Mouse (Mus musculus) midbrain, embryonic 13.5 days (tissue): ENCODE data around the gene Soat2. TPM values are rescaled to one million over a fixed set of nuclear protein-coding genes. Genes with fewer than 3 reads are reported as not detected.

ENCODE experiments used
- ATAC-seq: fragments of 200-750 bp; cut with Nextera tagmentation; 2 replicates; pipeline ENCODE4 v1.8.0; 2017; ENCODE audit warnings: mild to moderate bottlenecking, moderate TSS enrichment, moderate library complexity
- H3K27ac ChIP-seq: fragments of 300-500 bp; sonication (generic); 2 replicates; pipeline ENCODE4 v1.5.1; 2015; ENCODE audit warnings: inconsistent platforms, mild to moderate bottlenecking, moderate library complexity
- H3K27me3 ChIP-seq: fragments of 300-500 bp; sonication (generic); 2 replicates; pipeline ENCODE4 v1.6.1; 2015; ENCODE audit warnings: mild to moderate bottlenecking, inconsistent platforms
- H3K36me3 ChIP-seq: fragments of 300-500 bp; sonication (generic); 2 replicates; pipeline ENCODE4 v1.6.1; 2015; ENCODE audit warnings: mild to moderate bottlenecking, inconsistent platforms
- H3K4me1 ChIP-seq: fragments of 300-500 bp; sonication (generic); replicated peaks from 2 replicates; pipeline ENCODE4 v1.6.1; 2015; ENCODE audit warnings: inconsistent platforms
- H3K4me2 ChIP-seq: fragments of 300-500 bp; sonication (generic); replicated peaks from 2 replicates; pipeline ENCODE4 v1.6.1; 2015; ENCODE audit warnings: moderate library complexity, mild to moderate bottlenecking, inconsistent platforms
- H3K4me3 ChIP-seq: fragments of 300-500 bp; sonication (generic); replicated peaks from 2 replicates; pipeline ENCODE4 v1.5.1; 2015; ENCODE audit warnings: mild to moderate bottlenecking, inconsistent platforms
- H3K9ac ChIP-seq: fragments of 300-500 bp; sonication (generic); replicated peaks from 2 replicates; pipeline ENCODE4 v1.6.1; 2015; ENCODE audit warnings: mild to moderate bottlenecking, inconsistent platforms
- H3K9me3 ChIP-seq: fragments of 300-500 bp; sonication (generic); 2 replicates; pipeline ENCODE4 v1.6.1; 2016; ENCODE audit warnings: mild to moderate bottlenecking, inconsistent platforms
- WGBS: fragments of 180-500 bp; shearing (Covaris S2); methylation state at CpG from one replicate; pipeline ENCODE4 v1.1.7; 2015; 5-methylcytosine and 5-hydroxymethylcytosine counted together
- polyA plus RNA-seq: library from polyadenylated mRNA; unstranded; fragments of >200 nt; fragmentation: Nextera tagmentation; extraction: Ambion mirVana; gene quantifications from 2 replicates; pipeline ENCODE4 v1.2.1, GENCODE M21; 2015

Soat2 gene
- polyA plus RNA-seq, 1 experiment from 2014 or later, result not detected

DNA sequence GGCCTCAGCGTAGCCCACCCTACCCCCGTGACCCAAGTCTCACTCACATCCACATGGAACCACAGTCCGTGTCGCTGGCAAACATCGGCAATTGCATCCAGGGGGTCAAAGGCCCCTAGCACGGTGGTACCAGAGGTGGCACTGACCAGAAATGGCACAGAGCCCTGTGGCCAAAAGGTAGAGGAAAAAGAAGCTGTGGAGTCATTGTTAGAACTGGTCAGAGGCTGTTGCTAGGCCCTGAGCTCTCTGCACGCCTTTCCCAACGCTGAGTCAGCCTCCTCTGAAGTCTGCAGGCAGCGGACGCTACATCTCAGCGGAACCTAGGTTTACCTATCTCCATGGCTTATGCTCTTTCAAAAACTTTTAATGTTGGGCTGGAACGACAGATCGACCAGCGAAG is 29.6 kb downstream of the Soat2 start:
- Histone ChIP-seq H3K27ac (no peak overlapping the region), H3K9me3 (no peaks in the 10 kb centered on the region), H3K4me2 (no peak overlapping the region), H3K27me3 (no peaks in the 10 kb centered on the region), H3K9ac (no peak overlapping the region), H3K36me3 (peaks cover 18% of the 10 kb centered on the region), H3K4me3 (no peak overlapping the region), H3K4me1 (no peaks in the 10 kb centered on the region)
- no peak for ATAC-seq
- WGBS, result 90% methylated on average over 14 of the region's 14 CpGs

DNA sequence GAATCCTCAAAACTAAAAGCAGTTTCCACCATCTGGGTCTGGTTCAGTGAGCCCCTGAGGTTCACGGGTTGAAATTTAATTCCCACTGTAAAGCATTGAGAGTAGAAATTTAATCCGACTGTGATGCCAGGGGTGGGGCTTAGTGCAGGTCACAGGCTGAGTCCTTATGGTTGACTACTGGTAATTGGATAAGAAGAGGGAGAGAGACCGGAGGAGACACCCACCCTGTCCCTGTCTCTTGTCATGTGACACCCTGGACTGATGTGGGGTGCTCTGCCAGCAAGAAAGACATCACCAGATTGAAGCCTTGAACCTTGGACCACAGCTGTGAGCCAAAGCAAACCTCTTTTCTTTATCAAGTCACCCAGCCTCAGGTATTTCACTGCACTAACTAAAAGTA is 32.8 kb downstream of the Soat2 start:
- Histone ChIP-seq H3K9me3 (no peaks in the 10 kb centered on the region), H3K36me3 (peaks cover 27% of the 10 kb centered on the region), H3K9ac (no peak overlapping the region), H3K4me1 (no peaks in the 10 kb centered on the region), H3K4me2 (no peak overlapping the region), H3K4me3 (no peak overlapping the region), H3K27ac (no peak overlapping the region), H3K27me3 (no peaks in the 10 kb centered on the region)
- WGBS, result 90% methylated on average over 3 of the region's 3 CpGs
- ATAC-seq, result no peak

DNA sequence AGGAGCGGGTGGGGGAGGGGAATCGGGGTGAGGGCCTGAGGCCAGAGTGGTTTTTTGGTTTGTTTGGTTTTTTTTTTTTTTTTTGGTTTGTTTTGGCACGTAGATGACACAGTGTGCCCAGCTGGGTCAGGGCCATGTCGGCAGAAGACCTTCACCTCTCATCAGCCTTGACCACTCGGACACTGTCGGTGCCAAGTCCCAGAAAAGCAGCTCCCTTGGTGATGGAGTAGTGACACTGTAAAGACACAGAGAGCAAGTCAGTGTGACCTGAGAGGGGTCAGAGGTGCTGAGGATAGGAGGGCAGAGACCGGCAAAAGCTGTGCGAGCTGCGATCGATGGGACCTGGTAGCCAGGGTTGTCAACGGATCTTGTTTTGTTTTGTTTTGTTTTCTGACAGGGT is 35.9 kb downstream of the Soat2 start:
- Histone ChIP-seq H3K4me2 (no peak overlapping the region), H3K9ac (no peak overlapping the region), H3K9me3 (no peaks in the 10 kb centered on the region), H3K4me1 (no peaks in the 10 kb centered on the region), H3K27me3 (no peaks in the 10 kb centered on the region), H3K4me3 (no peak overlapping the region), H3K36me3 (peaks cover 27% of the 10 kb centered on the region), H3K27ac (no peak overlapping the region)
- no peak for ATAC-seq
- WGBS, result 88% methylated on average over 11 of the region's 11 CpGs

DNA sequence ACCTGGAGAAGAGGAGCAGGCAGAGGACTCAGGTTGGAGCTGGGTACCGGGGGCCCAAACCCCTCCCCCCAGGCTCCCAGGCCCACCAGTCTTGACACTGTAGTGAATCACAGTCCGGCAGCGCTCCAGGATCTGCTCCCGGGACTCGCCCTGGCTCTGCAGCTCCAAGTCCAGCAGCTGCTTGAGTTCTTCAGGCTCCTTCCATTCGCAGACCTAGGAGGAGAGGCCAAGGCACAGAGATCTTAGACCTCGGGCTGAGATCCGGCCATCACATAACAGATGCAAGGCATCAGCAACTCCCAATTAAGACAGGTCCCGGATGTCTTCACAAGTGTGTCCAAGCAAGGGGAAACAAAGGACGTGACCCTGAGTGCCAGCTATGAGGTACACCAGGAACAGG is 37.8 kb downstream of the Soat2 start:
- no peak overlapping the region for H3K4me3 ChIP-seq
- no peaks in the 10 kb centered on the region for H3K9me3 ChIP-seq
- H3K27ac ChIP-seq, result no peak overlapping the region
- H3K9ac ChIP-seq, result no peak overlapping the region
- H3K4me2 ChIP-seq, result no peak overlapping the region
- no peaks in the 10 kb centered on the region for H3K4me1 ChIP-seq
- WGBS, result 90% methylated on average over 10 of the region's 10 CpGs
- no peaks in the 10 kb centered on the region for H3K27me3 ChIP-seq
- no peak for ATAC-seq
- peaks cover 25% of the 10 kb centered on the region for H3K36me3 ChIP-seq

DNA sequence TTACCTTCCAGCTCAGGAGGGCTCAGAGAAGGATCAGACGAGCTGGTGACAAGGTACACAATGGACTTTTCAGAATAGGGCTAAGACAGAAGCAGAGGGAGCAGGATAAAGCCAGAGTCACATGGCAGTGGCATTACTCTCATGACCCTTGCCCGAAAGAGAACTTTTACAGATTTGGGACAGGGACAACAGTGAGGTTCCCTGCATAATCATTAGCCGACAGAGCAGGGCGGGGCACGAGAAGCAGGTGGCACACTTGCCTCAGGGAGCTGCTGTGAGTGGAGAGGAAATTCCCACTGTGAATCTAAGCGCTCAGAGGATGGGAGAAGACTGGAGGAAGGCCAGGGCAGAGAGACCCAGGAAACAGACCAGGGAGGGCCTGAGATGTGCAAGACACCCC is 38.6 kb downstream of the Soat2 start:
- Histone ChIP-seq H3K4me3 (no peak overlapping the region), H3K36me3 (peaks cover 21% of the 10 kb centered on the region), H3K9me3 (no peaks in the 10 kb centered on the region), H3K9ac (no peak overlapping the region), H3K4me2 (no peak overlapping the region), H3K4me1 (no peaks in the 10 kb centered on the region), H3K27me3 (no peaks in the 10 kb centered on the region), H3K27ac (no peak overlapping the region)
- no peak for ATAC-seq
- 65% methylated on average over 6 of the region's 6 CpGs for WGBS

DNA sequence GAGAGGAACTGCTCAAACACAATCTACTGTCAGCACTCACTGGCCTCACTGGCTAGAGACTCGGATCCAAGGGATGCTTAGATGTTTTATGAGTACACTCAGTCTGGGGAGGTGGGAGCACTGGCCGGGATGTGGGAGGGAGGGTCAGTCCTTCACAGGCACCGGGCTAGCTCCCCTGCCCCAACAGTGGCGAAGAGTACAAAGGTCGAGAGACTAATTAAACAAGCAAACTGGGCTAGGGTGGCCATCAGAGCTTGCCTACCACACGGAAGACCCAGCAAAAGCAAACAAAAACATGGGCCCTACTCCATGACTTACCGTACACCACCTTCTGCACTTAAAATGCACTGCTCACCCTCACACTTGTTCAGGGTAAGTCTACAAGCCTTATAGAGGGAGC is 41.4 kb downstream of the Soat2 start:
- Histone ChIP-seq H3K9me3 (no peaks in the 10 kb centered on the region), H3K4me3 (no peak overlapping the region), H3K4me1 (no peaks in the 10 kb centered on the region), H3K27ac (no peak overlapping the region), H3K9ac (no peak overlapping the region), H3K27me3 (no peaks in the 10 kb centered on the region), H3K36me3 (no peaks in the 10 kb centered on the region; the same call in 1 of the 2 replicates), H3K4me2 (no peak overlapping the region)
- 73% methylated on average over 7 of the region's 7 CpGs for whole genome bisulfite sequencing
- no peak for ATAC-seq

DNA sequence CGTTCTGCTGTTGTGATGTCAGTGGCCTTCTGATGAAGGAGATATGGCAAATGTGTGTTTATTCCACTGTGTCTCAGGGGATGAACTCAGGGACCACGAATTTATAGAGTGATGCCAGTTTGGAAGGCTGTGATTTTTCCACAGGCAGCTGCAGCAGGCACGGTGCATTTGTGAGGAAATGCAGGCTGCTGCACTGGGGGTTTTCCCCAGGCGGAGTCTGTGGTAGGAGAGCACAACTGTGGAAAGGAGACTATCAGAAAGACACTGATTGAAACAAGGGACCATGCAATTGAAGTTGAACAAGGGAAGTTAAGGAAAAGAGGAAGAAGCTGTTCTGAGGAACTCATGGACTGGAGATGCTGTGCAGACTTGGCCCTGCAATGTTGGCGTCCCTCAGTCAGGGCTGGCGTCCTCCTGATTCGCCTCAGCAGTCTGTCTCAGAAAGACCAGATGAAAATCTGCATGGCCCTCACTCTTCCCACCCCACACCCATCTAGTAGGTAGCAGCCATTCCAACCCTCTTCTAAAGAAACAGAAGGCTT is 42.0 kb downstream of the Soat2 start:
- Histone ChIP-seq H3K27ac (no peak overlapping the region), H3K4me1 (no peaks in the 10 kb centered on the region), H3K9me3 (no peaks in the 10 kb centered on the region), H3K27me3 (no peaks in the 10 kb centered on the region), H3K4me3 (no peak overlapping the region), H3K36me3 (no peaks in the 10 kb centered on the region), H3K4me2 (no peak overlapping the region), H3K9ac (no peak overlapping the region)
- 81% methylated on average over 7 of the region's 7 CpGs for WGBS
- no peak for ATAC-seq

DNA sequence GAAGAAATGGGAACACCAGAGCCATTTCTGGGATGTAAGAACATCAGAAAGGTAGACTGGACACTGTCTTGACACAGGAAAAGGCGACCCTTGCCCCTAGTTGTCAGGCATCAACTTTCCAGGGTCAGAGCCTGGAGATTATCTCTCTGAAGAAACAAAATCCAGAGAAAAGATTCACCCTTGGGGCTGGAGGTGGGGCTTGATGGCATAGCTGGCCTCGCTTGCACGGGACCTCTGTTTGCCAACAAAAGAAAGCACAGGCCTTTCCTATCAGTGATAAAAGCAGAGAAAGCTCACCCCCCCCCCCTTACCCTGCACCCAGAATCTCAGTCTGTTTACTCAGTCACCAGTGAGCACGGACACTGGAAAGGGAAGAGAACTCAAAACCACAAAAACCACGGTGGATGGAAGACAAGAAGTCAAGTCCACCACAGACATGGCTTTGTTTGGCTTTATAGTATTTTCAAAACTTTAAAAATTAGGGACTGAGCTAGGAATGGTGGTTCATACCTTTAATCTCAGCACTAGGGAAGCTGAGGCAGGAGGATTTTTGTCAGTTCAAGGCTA is 42.6 kb downstream of the Soat2 start:
- H3K9ac ChIP-seq, result no peak overlapping the region
- H3K9me3 ChIP-seq, result no peaks in the 10 kb centered on the region
- H3K27me3 ChIP-seq, result no peaks in the 10 kb centered on the region
- H3K4me2 ChIP-seq, result no peak overlapping the region
- H3K36me3 ChIP-seq, result no peaks in the 10 kb centered on the region
- H3K4me3 ChIP-seq, result no peak overlapping the region
- H3K27ac ChIP-seq, result no peak overlapping the region
- ATAC-seq, result no peak
- no peaks in the 10 kb centered on the region for H3K4me1 ChIP-seq
- 59% methylated on average over 5 of the region's 5 CpGs for WGBS

DNA sequence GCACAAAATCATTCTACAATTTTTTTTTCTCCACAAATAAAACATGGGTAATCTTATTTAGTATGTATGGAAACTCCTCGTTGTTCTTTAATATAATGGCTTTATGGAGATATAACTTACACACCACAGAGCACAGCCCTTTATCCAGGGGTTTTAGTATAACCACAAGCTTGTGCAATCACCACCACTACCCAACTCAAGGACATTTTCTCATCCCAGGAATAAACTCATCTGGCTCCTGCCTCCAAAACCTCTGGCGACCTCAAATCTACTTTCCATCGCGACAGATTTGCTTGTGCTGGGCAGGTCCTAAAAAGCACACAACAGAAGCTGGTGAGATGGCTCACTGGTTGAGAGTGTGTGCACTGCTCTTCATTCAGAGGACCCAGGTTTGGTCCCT is 43.3 kb downstream of the Soat2 start:
- H3K9ac ChIP-seq, result no peak overlapping the region
- no peaks in the 10 kb centered on the region for H3K4me1 ChIP-seq
- no peak overlapping the region for H3K27ac ChIP-seq
- 91% methylated on average over 4 of the region's 4 CpGs for WGBS
- no peak overlapping the region for H3K4me3 ChIP-seq
- no peak for ATAC-seq
- no peaks in the 10 kb centered on the region for H3K27me3 ChIP-seq
- H3K4me2 ChIP-seq, result no peak overlapping the region
- no peaks in the 10 kb centered on the region for H3K9me3 ChIP-seq
- no peaks in the 10 kb centered on the region for H3K36me3 ChIP-seq

DNA sequence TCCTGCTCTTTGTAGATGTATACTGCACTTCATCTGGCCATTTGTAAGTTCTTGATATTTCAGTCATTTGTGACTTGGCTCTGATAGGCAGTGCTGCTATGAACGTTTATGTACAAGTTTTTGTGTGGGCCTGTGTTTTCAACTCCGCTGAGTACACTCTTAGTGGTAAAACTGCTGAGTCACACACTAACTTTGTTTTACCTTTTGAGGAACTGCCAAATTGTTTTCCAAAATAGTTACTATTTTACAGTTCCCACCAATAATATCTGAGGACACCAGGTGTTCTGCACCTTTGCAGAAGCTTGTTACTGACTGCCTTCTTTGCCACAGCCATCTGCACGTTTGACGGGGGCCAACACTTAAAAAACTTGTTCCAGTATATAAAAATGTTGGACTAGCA is 44.1 kb downstream of the Soat2 start:
- no peaks in the 10 kb centered on the region for H3K27me3 ChIP-seq
- H3K36me3 ChIP-seq, result no peaks in the 10 kb centered on the region
- H3K4me2 ChIP-seq, result no peak overlapping the region
- no peaks in the 10 kb centered on the region for H3K9me3 ChIP-seq
- H3K4me1 ChIP-seq, result no peaks in the 10 kb centered on the region
- H3K4me3 ChIP-seq, result no peak overlapping the region
- ATAC-seq, result no peak
- no peak overlapping the region for H3K9ac ChIP-seq
- no peak overlapping the region for H3K27ac ChIP-seq
- 87% methylated on average over 4 of the region's 4 CpGs for WGBS

DNA sequence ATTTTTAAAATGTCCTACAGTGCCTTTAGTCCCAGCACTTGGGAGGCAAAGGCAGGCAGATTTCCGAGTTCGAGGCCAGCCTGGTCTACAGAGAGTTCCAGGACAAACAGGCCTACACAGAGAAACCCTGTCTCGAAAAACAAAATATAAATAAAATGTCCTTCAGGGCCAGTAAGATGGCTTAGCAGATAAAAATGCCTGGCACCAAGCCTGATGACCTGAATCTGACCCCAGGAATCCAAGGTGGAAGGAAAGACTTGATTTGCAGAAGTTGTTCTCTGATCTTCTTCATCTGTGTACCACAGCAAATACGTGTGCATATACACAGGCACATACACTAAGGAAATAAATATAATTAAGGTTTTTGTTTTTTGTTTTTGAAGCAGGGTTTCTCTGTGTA is 45.0 kb downstream of the Soat2 start:
- Histone ChIP-seq H3K4me2 (no peak overlapping the region), H3K9ac (no peak overlapping the region)

DNA sequence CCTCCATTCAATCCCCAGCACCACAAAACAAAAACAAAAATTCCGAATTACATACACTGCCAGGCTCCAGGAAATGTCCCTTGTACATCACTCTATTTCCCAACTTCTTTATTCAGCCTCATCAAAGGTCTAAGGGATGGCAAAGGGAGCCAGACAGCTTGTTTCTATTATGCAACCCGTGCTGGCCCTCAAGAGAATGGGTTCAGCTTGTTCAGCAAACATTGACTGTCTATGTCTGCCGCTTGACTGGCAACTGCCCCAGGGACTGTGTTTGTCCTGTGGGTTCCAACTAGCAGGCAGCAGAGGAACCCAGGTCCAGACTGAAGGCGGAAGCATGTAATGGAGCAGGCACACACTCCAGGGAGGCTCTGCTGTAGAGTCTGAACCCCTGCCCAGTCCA is 48.5 kb downstream of the Soat2 start:
- Histone ChIP-seq H3K4me1 (peaks cover 9% of the 10 kb centered on the region), H3K4me3 (no peak overlapping the region), H3K27ac (no peak overlapping the region), H3K4me2 (no peak overlapping the region), H3K9ac (no peak overlapping the region), H3K27me3 (no peaks in the 10 kb centered on the region), H3K36me3 (no peaks in the 10 kb centered on the region), H3K9me3 (no peaks in the 10 kb centered on the region)
- no peak for ATAC-seq
- WGBS, result 84% methylated on average over 4 of the region's 4 CpGs

More for the DNA sequence above, 45.0 kb downstream of the Soat2 start:
- Histone ChIP-seq H3K36me3 (no peaks in the 10 kb centered on the region), H3K9me3 (no peaks in the 10 kb centered on the region), H3K4me3 (no peak overlapping the region), H3K27ac (no peak overlapping the region), H3K4me1 (no peaks in the 10 kb centered on the region), H3K27me3 (no peaks in the 10 kb centered on the region)
- no peak for ATAC-seq
- WGBS, result 88% methylated on average over 4 of the region's 4 CpGs
